Mouse (Mus musculus) embryonic facial prominence, embryonic 14.5 days (tissue): Measurements from ENCODE around the gene Itga4. TPM values are rescaled to one million over a fixed set of nuclear protein-coding genes. Genes with fewer than 3 reads are reported as not detected.

Experiments used
- ATAC-seq: fragments of 200-750 bp; cut with Nextera tagmentation; 2 replicates; pipeline ENCODE4 v1.8.0; 2017; ENCODE audit warnings: low read depth, moderate number of reproducible peaks, moderate TSS enrichment
- DNase-seq: peaks from one replicate; pipeline ENCODE4 v3.0.0-alpha.2; 2015; ENCODE audit warnings: low spot score
- H3K27ac ChIP-seq: fragments of 300-500 bp; sonication (generic); replicated peaks from 2 replicates; pipeline ENCODE4 v1.5.1; 2014; ENCODE audit warnings: low read depth, mild to moderate bottlenecking, low read length, moderate library complexity
- H3K27me3 ChIP-seq: fragments of 300-500 bp; sonication (generic); replicated peaks from 2 replicates; pipeline ENCODE4 v1.6.1; 2014; ENCODE audit warnings: low read length; ENCODE audit not compliant: control insufficient read depth, insufficient read depth
- H3K36me3 ChIP-seq: fragments of 300-500 bp; sonication (generic); 2 replicates; pipeline ENCODE4 v1.6.1; 2014; ENCODE audit warnings: low read length, mixed read lengths; ENCODE audit not compliant: control insufficient read depth, insufficient read depth
- H3K4me1 ChIP-seq: fragments of 300-500 bp; sonication (generic); 2 replicates; pipeline ENCODE4 v1.6.1; 2014; ENCODE audit warnings: antibody characterized with exemption, low read length; ENCODE audit not compliant: control insufficient read depth, insufficient read depth
- H3K4me2 ChIP-seq: fragments of 300-500 bp; sonication (generic); 2 replicates; pipeline ENCODE4 v1.6.1; 2014; ENCODE audit warnings: low read depth, mild to moderate bottlenecking, low read length, moderate library complexity, mixed read lengths
- H3K4me3 ChIP-seq: fragments of 300-500 bp; sonication (generic); 2 replicates; pipeline ENCODE4 v1.5.1; 2014; ENCODE audit warnings: low read depth, mild to moderate bottlenecking, low read length
- H3K9ac ChIP-seq: fragments of 300-500 bp; sonication (generic); 2 replicates; pipeline ENCODE4 v1.6.1; 2014; ENCODE audit warnings: low read depth, mild to moderate bottlenecking, low read length, moderate library complexity, mixed read lengths
- H3K9me3 ChIP-seq: fragments of 300-500 bp; sonication (generic); 2 replicates; pipeline ENCODE4 v1.6.1; 2016; ENCODE audit warnings: low read length; ENCODE audit not compliant: control insufficient read depth
- WGBS: fragments of 180-500 bp; shearing (Covaris S2); extraction: QIAGEN DNeasy Blood & Tissue Kit; methylation state at CpG from one replicate; pipeline ENCODE4 v1.1.7; 2014; 5-methylcytosine and 5-hydroxymethylcytosine counted together
- polyA plus RNA-seq: library from polyadenylated mRNA; unstranded; fragments of >200 nt; fragmentation: Nextera tagmentation; extraction: Ambion mirVana; gene quantifications from 2 replicates; pipeline ENCODE4 v1.2.1, GENCODE M21; 2014

Gene Itga4
- polyA plus RNA-seq, 1 experiment from 2014 or later, result 14.1 TPM

- WGBS, result 74% methylated on average over 6 of the region's 6 CpGs
- H3K9me3 ChIP-seq, result no peaks in the 10 kb centered on the region
- ATAC-seq (no peak), DNase-seq (no peak)
- H3K9ac ChIP-seq, result no peak overlapping the region
- H3K36me3 ChIP-seq, result no peaks in the 10 kb centered on the region
- H3K27ac ChIP-seq, result no peak overlapping the region
- H3K4me2 ChIP-seq, result no peak overlapping the region
- H3K4me1 ChIP-seq, result no peaks in the 10 kb centered on the region
- H3K4me3 ChIP-seq, result no peak overlapping the region
- no peaks in the 10 kb centered on the region for H3K27me3 ChIP-seq
These were observed 96.2 kb downstream of the Itga4 start for GRCm38 (mm10) chr2:79351179-79352099.

- Histone ChIP-seq H3K9ac (no peak overlapping the region), H3K27ac (no peak overlapping the region), H3K36me3 (no peaks in the 10 kb centered on the region), H3K4me1 (no peaks in the 10 kb centered on the region), H3K4me3 (no peak overlapping the region), H3K4me2 (no peak overlapping the region), H3K9me3 (no peaks in the 10 kb centered on the region), H3K27me3 (no peaks in the 10 kb centered on the region)
- DNase-seq (no peak), ATAC-seq (no peak)
- WGBS, result 68% methylated on average over 4 of the region's 4 CpGs
These were observed 97.0 kb downstream of the Itga4 start for GRCm38 (mm10) chr2:79352100-79352802.

DNA sequence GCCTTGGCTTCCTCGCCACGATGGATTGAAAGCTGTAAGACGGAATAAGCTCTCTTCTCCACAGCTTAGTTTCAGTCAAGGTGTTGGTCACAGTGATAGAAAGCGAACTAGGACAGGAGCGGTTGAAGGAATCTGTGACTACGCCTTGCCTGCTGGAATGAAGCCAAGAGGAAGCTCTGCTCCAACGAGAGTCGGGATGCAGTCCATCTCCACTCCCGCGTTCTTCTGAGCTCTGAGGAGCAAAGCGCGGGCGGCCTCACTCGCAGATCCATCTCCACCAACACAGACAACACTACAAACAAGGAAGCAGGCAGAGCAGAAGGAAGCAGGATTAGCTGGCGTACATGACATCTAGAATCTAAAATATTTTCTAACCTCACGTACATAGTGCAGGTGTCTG lies 99.5 kb downstream of the Itga4 start:
- ATAC-seq (no peak), DNase-seq (no peak)
- Histone ChIP-seq H3K4me1 (no peaks in the 10 kb centered on the region), H3K9ac (no peak overlapping the region), H3K9me3 (no peaks in the 10 kb centered on the region), H3K4me2 (no peak overlapping the region), H3K4me3 (no peak overlapping the region), H3K36me3 (no peaks in the 10 kb centered on the region), H3K27ac (no peak overlapping the region), H3K27me3 (no peaks in the 10 kb centered on the region)
- 92% methylated on average over 16 of the region's 16 CpGs for WGBS

DNA sequence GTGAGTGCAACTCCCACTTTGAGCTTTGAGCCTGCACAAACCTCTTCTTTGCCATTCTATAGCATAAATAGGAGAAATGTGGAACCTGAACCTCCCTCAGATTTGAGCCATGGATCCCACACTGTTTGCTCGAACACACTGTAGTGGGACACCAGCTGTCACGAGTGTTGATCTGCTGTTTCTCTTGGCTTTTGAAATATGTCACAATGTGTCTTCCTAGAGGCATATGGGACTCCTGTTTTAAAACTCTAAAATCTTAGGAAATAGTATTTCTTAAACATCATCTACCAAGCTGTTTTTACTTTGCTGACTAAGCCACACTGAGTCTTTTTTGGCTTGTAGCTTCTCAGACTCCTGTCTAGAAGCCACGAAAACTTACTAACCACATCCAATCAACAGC lies 102.6 kb downstream of the Itga4 start:
- no peaks in the 10 kb centered on the region for H3K36me3 ChIP-seq
- no peaks in the 10 kb centered on the region for H3K4me1 ChIP-seq
- no peaks in the 10 kb centered on the region for H3K9me3 ChIP-seq
- H3K4me3 ChIP-seq, result no peak overlapping the region
- no peak overlapping the region for H3K27ac ChIP-seq
- DNase-seq (no peak), ATAC-seq (no peak)
- H3K4me2 ChIP-seq, result no peak overlapping the region
- no peak overlapping the region for H3K9ac ChIP-seq
- no peaks in the 10 kb centered on the region for H3K27me3 ChIP-seq
- WGBS, result 81% methylated on average over 3 of the region's 3 CpGs

DNA sequence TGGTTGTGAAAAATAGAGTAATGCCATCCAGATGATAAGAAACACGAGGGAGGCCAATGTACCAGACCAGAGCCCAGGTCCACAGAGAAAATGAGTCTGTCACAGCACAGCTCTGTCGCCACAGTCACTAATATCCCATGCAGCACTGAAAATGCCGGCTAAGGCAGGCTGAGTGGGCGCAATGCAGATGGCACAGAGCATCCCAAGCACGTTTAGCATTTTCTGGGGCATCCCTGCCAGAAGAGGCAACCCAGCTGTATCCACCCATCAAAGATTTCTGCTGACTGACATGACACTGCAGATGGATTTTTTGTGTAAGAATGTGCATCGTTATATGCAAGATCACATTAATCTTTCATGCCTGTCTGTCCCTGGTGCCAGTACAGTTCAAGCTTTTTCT lies 106.8 kb downstream of the Itga4 start:
- DNase-seq, result no peak
- Histone ChIP-seq H3K4me2 (no peak overlapping the region), H3K27ac (no peak overlapping the region), H3K9me3 (no peaks in the 10 kb centered on the region), H3K4me3 (no peak overlapping the region), H3K27me3 (no peaks in the 10 kb centered on the region), H3K9ac (no peak overlapping the region), H3K36me3 (no peaks in the 10 kb centered on the region), H3K4me1 (no peaks in the 10 kb centered on the region)
- no peak for ATAC-seq
- whole genome bisulfite sequencing, result 58% methylated on average over 6 of the region's 6 CpGs

GRCm38 (mm10) chr2:79363920-79364319 lies 108.7 kb downstream of the Itga4 start:
- no peaks in the 10 kb centered on the region for H3K36me3 ChIP-seq
- no peak overlapping the region for H3K9ac ChIP-seq
- H3K4me1 ChIP-seq, result no peaks in the 10 kb centered on the region
- DNase-seq (peak; percentile 8), ATAC-seq (no peak)
- no peak overlapping the region for H3K4me2 ChIP-seq
- 60% methylated on average over 6 of the region's 6 CpGs for WGBS
- H3K27ac ChIP-seq, result no peak overlapping the region
- H3K9me3 ChIP-seq, result no peaks in the 10 kb centered on the region
- no peak overlapping the region for H3K4me3 ChIP-seq
- no peaks in the 10 kb centered on the region for H3K27me3 ChIP-seq

DNA sequence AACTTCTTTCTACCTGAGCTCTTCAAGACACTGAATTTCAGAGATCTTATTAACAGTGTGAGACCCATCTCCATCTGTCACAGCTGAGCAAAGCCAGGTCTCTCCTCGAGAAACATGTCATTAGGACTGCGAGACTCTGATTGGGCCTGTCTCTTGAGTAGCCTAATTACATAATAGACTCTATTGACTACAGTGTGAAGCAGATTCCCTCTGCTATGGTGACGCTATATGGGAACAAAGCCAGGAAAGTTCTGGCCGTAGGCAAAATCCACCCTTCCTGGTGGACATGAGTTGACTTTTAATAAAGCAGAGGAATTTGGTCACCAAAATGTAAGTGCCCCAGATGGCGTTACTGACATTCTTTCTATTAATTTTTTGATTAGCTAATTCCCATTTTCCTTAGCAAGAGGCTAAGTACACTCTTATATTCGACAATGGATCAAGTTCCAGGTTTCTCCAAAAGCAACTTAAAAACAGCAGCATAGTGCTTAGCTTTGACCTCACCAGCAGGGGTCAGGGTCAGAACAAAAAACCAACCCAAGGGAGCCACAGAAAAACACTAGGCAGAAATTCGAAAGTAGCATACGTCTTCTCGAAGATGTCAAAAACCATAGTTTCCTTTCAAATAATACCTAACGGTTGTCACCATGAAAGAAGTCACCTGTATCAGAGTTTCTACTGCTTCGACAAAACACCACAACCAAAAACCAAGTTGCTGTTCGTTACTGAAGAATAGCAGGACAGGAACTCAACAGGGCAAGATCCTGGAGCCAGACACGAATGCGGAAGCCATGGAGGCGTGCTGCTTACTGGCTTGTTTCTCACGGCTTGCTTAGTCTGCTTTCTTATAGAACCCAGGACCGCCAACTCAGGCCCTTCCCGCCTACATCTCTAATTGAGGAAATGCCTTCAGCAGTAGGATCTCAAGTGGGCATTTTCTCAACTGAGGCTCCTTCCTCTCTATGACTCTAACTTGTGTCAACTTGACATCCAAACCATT lies 112.5 kb downstream of the Itga4 start:
- Histone ChIP-seq H3K9ac (no peak overlapping the region), H3K4me2 (no peak overlapping the region), H3K4me1 (no peaks in the 10 kb centered on the region), H3K36me3 (no peaks in the 10 kb centered on the region), H3K27ac (no peak overlapping the region), H3K4me3 (no peak overlapping the region), H3K27me3 (no peaks in the 10 kb centered on the region), H3K9me3 (no peaks in the 10 kb centered on the region)
- ATAC-seq (no peak), DNase-seq (peak; percentile 20)
- 66% methylated on average over 18 of the region's 18 CpGs for WGBS

DNA sequence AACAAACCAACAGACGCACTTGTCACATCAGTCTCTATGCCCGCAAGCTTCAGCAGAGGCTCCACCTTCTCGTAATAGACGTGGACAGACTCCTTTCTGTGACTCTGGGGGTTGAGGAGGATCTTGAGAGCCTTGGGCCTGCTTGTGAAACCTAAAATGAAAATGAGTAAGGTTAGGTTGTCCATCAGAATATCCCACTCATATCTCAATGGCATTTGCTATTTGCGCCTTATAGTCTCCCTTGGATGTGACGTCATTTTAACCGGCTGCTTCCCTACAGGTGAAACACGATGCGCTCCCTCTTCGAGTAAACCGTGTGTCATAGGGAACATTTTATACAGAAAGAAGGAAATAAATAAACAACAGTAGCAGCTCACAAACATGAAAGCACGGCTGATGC lies 113.4 kb downstream of the Itga4 start:
- H3K36me3 ChIP-seq, result no peaks in the 10 kb centered on the region
- ATAC-seq, result no peak
- no peaks in the 10 kb centered on the region for H3K4me1 ChIP-seq
- no peak overlapping the region for H3K4me3 ChIP-seq
- no peak overlapping the region for H3K4me2 ChIP-seq
- WGBS, result 71% methylated on average over 12 of the region's 12 CpGs
- H3K27me3 ChIP-seq, result no peaks in the 10 kb centered on the region
- H3K9me3 ChIP-seq, result no peaks in the 10 kb centered on the region
- no peak overlapping the region for H3K27ac ChIP-seq
- no peak overlapping the region for H3K9ac ChIP-seq
- no peak for DNase-seq
